Mouse (Mus musculus): ENCODE data around the gene Galntl5.
"Not testable (repeated sequence)": the region's sequence is repeated elsewhere in the genome, so short reads cannot be mapped to it uniquely, and the experiment has no call there.

Galntl5 gene

GRCm38 (mm10) chr5:25190521-25190920 is 9.3 kb downstream of the Galntl5 start:
- DNase-seq (ENCODE audit: low read depth, low spot score) = no peak

- no peak for DNase-seq (ENCODE audit: low read depth, low spot score)
Measured at GRCm38 (mm10) chr5:25211872-25212271, 30.6 kb downstream of the Galntl5 start.

- not testable (repeated sequence) for DNase-seq (ENCODE audit: low read depth, low spot score)
Measured at GRCm38 (mm10) chr5:25213216-25213615, 32.0 kb downstream of the Galntl5 start.

- DNase-seq (ENCODE audit: low read depth, low spot score) = no peak
Measured at GRCm38 (mm10) chr5:25215006-25215405, 33.7 kb downstream of the Galntl5 start.

GRCm38 (mm10) chr5:25221604-25222003 is 40.3 kb downstream of the Galntl5 start, which contains the start of gene Galnt11:
TSS of gene Galnt11 (plus strand) at chr5:25221904.
- DNase-seq (ENCODE audit: low read depth, low spot score) = no peak

GRCm38 (mm10) chr5:25222752-25223702 is 41.8 kb downstream of the Galntl5 start, which contains the start of gene E130116L18Rik:
TSS of gene E130116L18Rik (minus strand) at chr5:25223153.
- peak; percentile 46 for DNase-seq (ENCODE audit: low read depth, low spot score)

- DNase-seq (ENCODE audit: low read depth, low spot score) = not testable (repeated sequence)
Measured at GRCm38 (mm10) chr5:25224377-25224776, 43.1 kb downstream of the Galntl5 start.

- no peak for DNase-seq (ENCODE audit: low read depth, low spot score)
Measured at GRCm38 (mm10) chr5:25243101-25243500, 61.8 kb downstream of the Galntl5 start.

GRCm38 (mm10) chr5:25245806-25246472 is 64.7 kb downstream of the Galntl5 start:
- no peak for DNase-seq (ENCODE audit: low read depth, low spot score)

GRCm38 (mm10) chr5:25246473-25246865 is 65.2 kb downstream of the Galntl5 start:
- no peak for DNase-seq (ENCODE audit: low read depth, low spot score)

GRCm38 (mm10) chr5:25247036-25247435 is 65.8 kb downstream of the Galntl5 start:
- no peak for DNase-seq (ENCODE audit: low read depth, low spot score)

GRCm38 (mm10) chr5:25252423-25252822 is 71.2 kb downstream of the Galntl5 start:
- DNase-seq (ENCODE audit: low read depth, low spot score) = no peak

GRCm38 (mm10) chr5:25252825-25253544 is 71.7 kb downstream of the Galntl5 start:
- no peak for DNase-seq (ENCODE audit: low read depth, low spot score)

GRCm38 (mm10) chr5:25254491-25254890 is 73.2 kb downstream of the Galntl5 start:
- DNase-seq (ENCODE audit: low read depth, low spot score) = no peak

- DNase-seq (ENCODE audit: low read depth, low spot score) = no peak
Measured at GRCm38 (mm10) chr5:25256686-25257085, 75.4 kb downstream of the Galntl5 start.

- no peak for DNase-seq (ENCODE audit: low read depth, low spot score)
Measured at GRCm38 (mm10) chr5:25261452-25261851, 80.2 kb downstream of the Galntl5 start.

- DNase-seq (ENCODE audit: low read depth, low spot score) = no peak
Measured at GRCm38 (mm10) chr5:25262266-25262665, 81.0 kb downstream of the Galntl5 start.

GRCm38 (mm10) chr5:25268258-25268888 is 87.1 kb downstream of the Galntl5 start:
- no peak for DNase-seq (ENCODE audit: low read depth, low spot score)
